Mouse (Mus musculus) left cerebral cortex, adult 2 months (tissue): ENCODE measurements around the gene Chst10. TPM values are rescaled to one million over a fixed set of nuclear protein-coding genes. Genes with fewer than 3 reads are reported as not detected.

ENCODE experiments used
- DNase-seq, 2 experiments: peaks; one replicate each; pipeline ENCODE4 v3.0.0; 2021 to 2022; ENCODE audit warnings: low spot score in 2 of 2, mixed read lengths in 1 of 2; ENCODE audit errors: extremely low spot score in 1 of 2
- H3K27ac ChIP-seq: fragments of 200-600 bp; 2 replicates; pipeline ENCODE4 v1.8.1; 2022
- H3K4me3 ChIP-seq: fragments of 200-600 bp; 2 replicates; pipeline ENCODE4 v1.8.1; 2022
- CTCF ChIP-seq: fragments of 200-600 bp; IDR thresholded peaks from 2 replicates; pipeline ENCODE4 v1.8.1; 2022; ENCODE audit warnings: antibody characterized with exemption, mild to moderate bottlenecking, moderate library complexity
- intact Hi-C: fragments of 180-260 bp; cut with DNase I; formaldehyde crosslinking; loops from one replicate; pipeline ENCODE4 v1.15.1; 2025
- total RNA-seq, 2 experiments: library from RNA; stranded (reverse); gene quantifications; 2 replicates each; pipeline ENCODE4 v1.2.3; 2021

The Chst10 gene
- total RNA-seq, 2 experiments from 2014 or later: 65.1 to 66.4 TPM

GRCm38 (mm10) chr1:38864341-38864740, 33.6 kb downstream of the Chst10 start:
- intact Hi-C loops: no loop called here
- Histone ChIP-seq H3K4me3 (no peak overlapping the region), H3K27ac (no peak overlapping the region)
- no peak for DNase-seq
- TF ChIP-seq CTCF: no peak

GRCm38 (mm10) chr1:38862213-38862612, 35.7 kb downstream of the Chst10 start:
- intact Hi-C loops: loop anchor here (2.0 kb wide), 1 partner anchor 73 kb away; no protein-coding TSS in a partner anchor
- no peak overlapping the region for H3K27ac ChIP-seq
- DNase-seq: peak; percentile 35 to 57
- peak; percentile 71 for TF ChIP-seq CTCF
- no peak overlapping the region for H3K4me3 ChIP-seq

DNA sequence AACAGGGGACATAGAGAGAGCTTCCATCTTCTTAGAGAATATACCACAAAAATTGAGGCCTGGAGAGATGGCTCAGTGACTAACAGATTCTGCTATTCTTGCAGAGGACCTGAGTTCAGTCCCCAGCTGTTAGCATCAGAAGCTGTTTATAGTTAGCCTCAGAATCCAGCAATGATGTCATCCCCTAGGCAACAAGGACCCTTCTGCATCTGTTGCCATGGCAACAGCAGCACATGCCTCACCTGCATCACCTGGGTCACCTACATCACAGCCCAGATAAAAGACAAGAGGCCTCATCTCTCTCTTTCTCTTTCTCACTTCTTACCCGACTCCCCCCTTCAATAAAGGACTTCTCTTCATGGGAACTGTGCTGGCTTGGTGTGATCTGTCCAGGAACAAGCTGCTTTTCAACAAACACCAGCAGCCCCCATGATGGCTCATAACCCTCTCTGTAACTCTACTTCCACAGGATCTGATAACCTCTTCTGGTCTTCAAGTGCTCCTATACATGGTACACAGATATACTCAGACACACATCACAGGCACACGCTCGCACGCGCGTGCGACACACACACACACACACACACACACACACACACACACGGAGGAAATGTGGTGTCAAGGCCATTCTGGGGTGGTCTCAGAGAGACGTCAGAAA, 37.0 kb downstream of the Chst10 start:
- Histone ChIP-seq H3K27ac (no peak overlapping the region), H3K4me3 (no peak overlapping the region)
- DNase-seq: no peak
- no peak for TF ChIP-seq CTCF
- intact Hi-C loops: no loop called here

DNA sequence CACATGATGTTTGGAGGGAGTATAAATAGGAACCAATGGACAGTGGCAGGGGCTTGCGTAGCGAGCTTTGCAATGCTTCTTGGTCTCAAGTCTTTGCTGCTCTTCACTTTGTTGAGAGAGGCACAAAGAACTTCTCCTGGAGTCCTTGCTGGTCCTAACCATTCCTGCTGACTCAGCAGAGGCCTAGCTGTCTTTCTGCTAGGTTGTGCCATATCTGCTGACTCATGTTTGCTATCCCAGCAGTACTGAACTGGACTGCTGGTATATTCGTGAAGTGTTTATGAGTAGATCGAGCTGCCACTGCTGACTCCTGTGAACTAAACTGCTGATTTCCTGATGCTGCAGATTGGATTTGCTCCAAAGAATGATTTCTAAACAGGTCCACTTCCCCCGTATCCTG, 37.8 kb downstream of the Chst10 start:
- DNase-seq: no peak
- no peak overlapping the region for H3K27ac ChIP-seq
- no peak for TF ChIP-seq CTCF
- no peak overlapping the region for H3K4me3 ChIP-seq
- intact Hi-C loops: no loop called here

DNA sequence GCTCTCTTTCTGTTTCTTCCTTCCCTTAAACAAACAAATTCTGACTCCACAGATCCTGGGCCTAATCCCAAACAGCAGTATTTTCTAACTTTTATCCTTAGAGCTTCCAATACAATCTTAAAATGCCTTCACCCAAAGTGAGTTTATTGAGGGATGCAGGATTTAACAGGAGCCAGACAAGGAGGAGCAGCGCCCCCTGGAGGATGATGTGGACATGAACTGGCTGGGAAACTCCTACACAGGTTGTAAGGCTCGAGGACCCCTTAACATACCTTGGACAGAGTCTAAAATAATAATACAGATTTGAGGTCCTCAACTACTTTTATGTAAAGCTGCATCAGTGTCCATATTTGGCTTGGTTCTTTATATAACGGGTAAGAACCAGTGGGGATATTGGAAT, 41.8 kb downstream of the Chst10 start:
- intact Hi-C loops: loop anchor here (2.0 kb wide), 1 partner anchor 57 kb away; no protein-coding TSS in a partner anchor
- TF ChIP-seq CTCF: peak; percentile 92
- no peak overlapping the region for H3K27ac ChIP-seq
- H3K4me3 ChIP-seq: 0 out of 2 replicates have a peak overlapping the region, but pooled peaks have one; percentile 11
- DNase-seq: peak; percentile 70 to 71

DNA sequence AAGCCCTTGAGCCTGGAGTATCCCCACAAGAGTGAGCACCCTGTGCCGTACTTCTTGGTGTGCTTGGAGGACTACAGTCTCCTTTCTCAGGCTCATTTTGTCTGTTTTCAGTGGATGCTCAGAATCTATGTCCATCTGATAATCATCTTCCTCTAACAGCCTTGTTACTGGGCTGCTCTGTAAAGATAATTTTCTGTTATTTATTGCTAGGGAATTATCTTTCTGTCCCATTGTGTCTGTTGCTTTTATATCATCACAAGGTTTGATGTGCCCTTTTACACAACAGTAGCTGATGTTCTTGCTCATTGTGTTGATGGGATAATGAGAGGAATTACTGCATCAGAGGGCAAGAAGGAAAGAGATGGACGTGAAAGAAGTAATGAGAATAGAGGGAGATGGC, 45.7 kb downstream of the Chst10 start:
- Histone ChIP-seq H3K4me3 (no peak overlapping the region), H3K27ac (no peak overlapping the region)
- no peak for DNase-seq
- no peak for TF ChIP-seq CTCF
- intact Hi-C loops: no loop called here

DNA sequence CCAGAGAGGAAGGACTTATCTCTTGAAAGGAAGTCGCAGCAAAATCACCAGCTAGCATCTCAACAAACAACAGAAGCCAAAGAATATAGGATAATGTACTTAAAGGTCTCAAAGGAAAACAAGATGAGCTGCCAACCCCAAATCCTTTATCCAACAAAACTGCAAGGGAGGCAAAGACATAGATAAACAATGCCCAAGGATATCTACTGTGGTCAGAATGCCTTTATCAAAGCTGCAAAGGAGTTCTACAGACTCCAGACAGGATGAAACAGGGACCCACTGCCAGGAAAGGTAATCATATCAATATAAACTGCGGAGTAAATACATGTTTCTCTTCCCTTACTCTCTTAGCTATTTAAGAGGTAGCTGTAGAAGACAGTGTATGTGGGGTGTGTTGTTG, 47.3 kb downstream of the Chst10 start:
- DNase-seq: no peak
- Histone ChIP-seq H3K27ac (no peak overlapping the region), H3K4me3 (no peak overlapping the region)
- intact Hi-C loops: no loop called here
- TF ChIP-seq CTCF: no peak

GRCm38 (mm10) chr1:38848451-38849289, 49.3 kb downstream of the Chst10 start:
- no peak for TF ChIP-seq CTCF
- Histone ChIP-seq H3K4me3 (no peak overlapping the region), H3K27ac (peak overlapping the region; percentile 83)
- DNase-seq: no peak
- intact Hi-C loops: no loop called here

DNA sequence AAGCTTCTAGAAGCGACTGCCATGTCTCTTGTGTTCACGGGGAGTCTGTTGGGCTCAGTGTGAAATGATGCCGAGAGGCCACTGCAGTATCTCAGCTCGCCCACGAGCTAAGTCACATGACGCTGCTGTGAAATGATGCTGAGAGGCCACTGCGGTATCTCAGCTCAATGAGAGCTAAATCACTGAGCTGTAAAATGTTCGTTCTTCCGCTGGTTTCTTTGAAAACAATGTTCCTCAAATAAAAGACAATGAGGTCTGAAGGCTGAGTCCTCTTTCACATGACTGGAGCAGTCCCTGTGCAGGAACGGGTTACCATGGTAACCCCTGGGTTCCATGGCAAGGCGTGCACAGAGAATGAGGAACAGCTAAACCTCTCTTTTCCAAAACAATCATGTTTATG, 50.0 kb downstream of the Chst10 start:
- Histone ChIP-seq H3K27ac (peak overlapping the region; percentile 83), H3K4me3 (peak overlapping the region; percentile 2; the same call in 1 of the 2 replicates)
- intact Hi-C loops: no loop called here
- DNase-seq: peak; percentile 40 to 50
- TF ChIP-seq CTCF: no peak

- Histone ChIP-seq H3K27ac (no peak overlapping the region), H3K4me3 (no peak overlapping the region)
- no peak for DNase-seq
- intact Hi-C loops: no loop called here
- no peak for TF ChIP-seq CTCF
These were observed 54.7 kb downstream of the Chst10 start for GRCm38 (mm10) chr1:38843275-38843674.

GRCm38 (mm10) chr1:38842861-38843260, 55.1 kb downstream of the Chst10 start:
- H3K27ac ChIP-seq: no peak overlapping the region
- intact Hi-C loops: no loop called here
- no peak for TF ChIP-seq CTCF
- H3K4me3 ChIP-seq: no peak overlapping the region
- DNase-seq: no peak

GRCm38 (mm10) chr1:38839944-38840343, 58.0 kb downstream of the Chst10 start:
- TF ChIP-seq CTCF: no peak
- intact Hi-C loops: no loop called here
- no peak overlapping the region for H3K4me3 ChIP-seq
- no peak for DNase-seq
- no peak overlapping the region for H3K27ac ChIP-seq

DNA sequence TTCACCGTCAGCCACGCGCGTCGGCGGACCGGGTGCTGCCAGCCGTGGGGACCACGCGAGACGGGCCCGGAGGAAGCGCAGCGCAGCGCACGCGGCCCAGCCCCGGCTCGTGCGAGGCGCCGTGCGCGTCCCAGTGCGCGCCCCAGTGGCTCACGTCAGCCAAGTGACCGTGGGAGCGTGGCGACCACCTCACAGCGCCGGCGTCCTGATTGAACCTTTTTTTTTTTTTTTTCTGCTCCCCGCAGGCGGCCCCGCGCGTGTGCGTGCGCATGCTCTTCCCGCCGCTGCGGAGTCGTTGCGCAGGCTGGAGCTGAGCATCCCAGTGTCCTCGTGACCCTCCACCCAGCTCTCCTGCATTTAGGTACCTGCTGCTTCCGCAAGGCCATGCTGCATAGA, 61.5 kb downstream of the Chst10 start, which contains the start of gene Lonrf2:
Gene Lonrf2, minus strand, starts transcription at position 235 of the 396 bp plus-strand sequence.
- TF ChIP-seq CTCF: no peak
- peak; percentile 82 to 86 for DNase-seq
- intact Hi-C loops: no loop called here
- H3K27ac ChIP-seq: peak within 1 kb of the TSS; percentile 96
- H3K4me3 ChIP-seq: peak within 1 kb of the TSS; percentile 73
